ENCODE assay signal across 19 mouse cellular contexts in the genomic region with DNA sequence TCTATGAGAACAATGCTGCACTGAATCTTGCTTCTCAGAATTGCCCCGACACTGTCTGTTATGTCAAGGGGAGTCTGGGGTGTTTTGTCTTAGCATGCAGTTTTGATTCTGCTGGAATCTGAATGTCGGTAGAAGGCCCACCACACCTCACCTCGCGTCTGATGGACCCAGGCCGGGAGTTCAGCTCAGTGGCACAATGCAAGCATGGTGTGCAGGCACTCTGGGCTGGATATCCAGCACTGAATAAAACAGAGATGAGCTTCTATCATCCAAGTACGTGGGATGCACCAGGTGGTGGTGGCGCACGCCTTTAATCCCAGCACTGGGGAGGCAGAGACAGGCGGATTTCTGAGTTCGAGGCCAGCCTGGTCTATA. TPM values are rescaled to one million over a fixed set of nuclear protein-coding genes. Genes with fewer than 3 reads are reported as not detected.
DNase-seq lines count a peak whose midpoint lies in the region; ATAC-seq and TF ChIP-seq lines count a peak whose summit lies in the region.
"Had no signal": no experiment of that assay in that cellular context is flagged by ENCODE, and none has a peak within 500 bp of the region (broad histone marks: within the 10 kb centered on the region; RNA-seq: fewer than 3 reads in every experiment).

No protein-coding gene starts in this region.

- no peak for TF ChIP-seq POLR2A in ES-Bruce4 (IDR thresholded peaks at IDR 0.05; ENCODE audit: insufficient read depth, low read length)

- peaks cover 8% of the 10 kb centered on the region; the same call in 1 of the 2 replicates for H3K4me1 ChIP-seq in forebrain, embryonic 12.5 days
- H3K4me1 ChIP-seq in forebrain, embryonic 13.5 days, result peaks cover 4% of the 10 kb centered on the region; the same call in 1 of the 2 replicates
- peaks cover 23% of the 10 kb centered on the region; the same call in 1 of the 2 replicates for H3K4me1 ChIP-seq in kidney, embryonic 16.5 days (ENCODE audit: insufficient read depth, low read length)
- no peaks in the 10 kb centered on the region for H3K4me1 ChIP-seq in ES-Bruce4 (ENCODE audit: control insufficient read depth, insufficient read depth, low read length)
- H3K4me1 ChIP-seq in limb, embryonic 12.5 days (replicated peaks), result peaks cover 26% of the 10 kb centered on the region
- H3K4me1 ChIP-seq in stomach, postnatal 0 days (replicated peaks; ENCODE audit: control insufficient read depth, insufficient read depth), result peaks cover 4% of the 10 kb centered on the region; the same call in 1 of the 2 replicates
- H3K4me1 ChIP-seq: neural tube, embryonic 15.5 days had no signal

- H3K27me3 ChIP-seq in forebrain, embryonic 12.5 days, result no peaks in the 10 kb centered on the region
- H3K27me3 ChIP-seq in forebrain, embryonic 13.5 days, result no peaks in the 10 kb centered on the region
- no peaks in the 10 kb centered on the region for H3K27me3 ChIP-seq in kidney, embryonic 16.5 days (ENCODE audit: insufficient read depth, low read length)
- H3K27me3 ChIP-seq in ES-Bruce4 (ENCODE audit: control insufficient read depth, insufficient read depth, low read length, poor library complexity, severe bottlenecking), result no peaks in the 10 kb centered on the region
- no peaks in the 10 kb centered on the region for H3K27me3 ChIP-seq in limb, embryonic 12.5 days
- no peaks in the 10 kb centered on the region for H3K27me3 ChIP-seq in stomach, postnatal 0 days (ENCODE audit: control insufficient read depth, insufficient read depth, low read length)
- H3K27me3 ChIP-seq: kidney, embryonic 15.5 days; neural tube, embryonic 15.5 days had no signal

- TF ChIP-seq CTCF in ES-Bruce4 (IDR thresholded peaks at IDR 0.05; ENCODE audit: low read depth, low read length), result no peak
- no peak for TF ChIP-seq CTCF in stomach, postnatal 0 days (IDR thresholded peaks at IDR 0.05; ENCODE audit: low read depth)

- DNase-seq in kidney, postnatal 25 days, result no peak
- no peak for DNase-seq in gastrocnemius, postnatal 14 days
- no peak for DNase-seq in stomach, postnatal 0 days (ENCODE audit: low spot score)
- DNase-seq: adrenal gland, adult 2 months; cerebellum, postnatal 10 days; gastrocnemius, postnatal 36 days; lung, postnatal 14 days; thymus, postnatal 25 days had no signal

- no peaks in the 10 kb centered on the region for H3K9me3 ChIP-seq in forebrain, embryonic 12.5 days
- H3K9me3 ChIP-seq in forebrain, embryonic 13.5 days (replicated peaks), result no peaks in the 10 kb centered on the region
- H3K9me3 ChIP-seq in kidney, embryonic 16.5 days (ENCODE audit: low read length), result no peaks in the 10 kb centered on the region
- no peaks in the 10 kb centered on the region for H3K9me3 ChIP-seq in ES-Bruce4 (replicated peaks; ENCODE audit: control insufficient read depth, insufficient read depth, low read length, poor library complexity, severe bottlenecking)
- no peaks in the 10 kb centered on the region for H3K9me3 ChIP-seq in limb, embryonic 12.5 days
- H3K9me3 ChIP-seq in stomach, postnatal 0 days (ENCODE audit: control insufficient read depth, low read length), result no peaks in the 10 kb centered on the region
- H3K9me3 ChIP-seq: kidney, embryonic 15.5 days; neural tube, embryonic 15.5 days had no signal

- WGBS in forebrain, embryonic 12.5 days, result 82% methylated on average over 10 of the region's 10 CpGs
- 75% methylated on average over 10 of the region's 10 CpGs for WGBS in forebrain, embryonic 13.5 days
- 88% methylated on average over 10 of the region's 10 CpGs for WGBS in kidney, embryonic 16.5 days
- 84% methylated on average over 10 of the region's 10 CpGs for WGBS in limb, embryonic 12.5 days
- WGBS in stomach, postnatal 0 days, result 88% methylated on average over 10 of the region's 10 CpGs

- no peak overlapping the region for H3K4me3 ChIP-seq in forebrain, embryonic 12.5 days (replicated peaks)
- no peak overlapping the region for H3K4me3 ChIP-seq in forebrain, embryonic 13.5 days
- H3K4me3 ChIP-seq in kidney, embryonic 16.5 days (ENCODE audit: low read length), result no peak overlapping the region
- no peak overlapping the region for H3K4me3 ChIP-seq in ES-Bruce4 (ENCODE audit: low read depth, low read length)
- H3K4me3 ChIP-seq in limb, embryonic 12.5 days (replicated peaks), result no peak overlapping the region
- H3K4me3 ChIP-seq in stomach, postnatal 0 days (ENCODE audit: low read depth, low read length), result no peak overlapping the region
- H3K4me3 ChIP-seq: kidney, embryonic 15.5 days; layer of hippocampus, adult 2 months; myocyte; neural tube, embryonic 15.5 days had no signal

- ATAC-seq in forebrain, embryonic 12.5 days (ENCODE audit: low FRiP score), result no peak
- no peak for ATAC-seq in forebrain, embryonic 13.5 days
- no peak for ATAC-seq in kidney, embryonic 16.5 days (ENCODE audit: low FRiP score, low TSS enrichment)
- ATAC-seq in limb, embryonic 12.5 days (ENCODE audit: insufficient number of reproducible peaks, insufficient read depth, low FRiP score, low TSS enrichment, low read depth), result no peak
- ATAC-seq in stomach, postnatal 0 days (ENCODE audit: low FRiP score, low TSS enrichment), result no peak
- ATAC-seq: intestine, embryonic 16.5 days had no signal

- H3K9ac ChIP-seq in forebrain, embryonic 12.5 days, result no peak overlapping the region
- no peak overlapping the region for H3K9ac ChIP-seq in forebrain, embryonic 13.5 days
- no peak overlapping the region for H3K9ac ChIP-seq in kidney, embryonic 16.5 days (replicated peaks; ENCODE audit: low read length)
- no peak overlapping the region for H3K9ac ChIP-seq in ES-Bruce4 (ENCODE audit: low read depth, poor library complexity, severe bottlenecking)
- no peak overlapping the region for H3K9ac ChIP-seq in limb, embryonic 12.5 days (replicated peaks)
- H3K9ac ChIP-seq in stomach, postnatal 0 days (ENCODE audit: low read length), result no peak overlapping the region
- H3K9ac ChIP-seq: kidney, embryonic 15.5 days; neural tube, embryonic 15.5 days had no signal

- H3K36me3 ChIP-seq in forebrain, embryonic 12.5 days (replicated peaks), result no peaks in the 10 kb centered on the region
- H3K36me3 ChIP-seq in forebrain, embryonic 13.5 days (ENCODE audit: poor library complexity, severe bottlenecking), result no peaks in the 10 kb centered on the region
- no peaks in the 10 kb centered on the region for H3K36me3 ChIP-seq in kidney, embryonic 16.5 days (ENCODE audit: insufficient read depth, low read length)
- no peaks in the 10 kb centered on the region for H3K36me3 ChIP-seq in ES-Bruce4 (ENCODE audit: control insufficient read depth, insufficient read depth, low read length, poor library complexity, severe bottlenecking)
- H3K36me3 ChIP-seq in limb, embryonic 12.5 days, result no peaks in the 10 kb centered on the region
- H3K36me3 ChIP-seq in stomach, postnatal 0 days (ENCODE audit: control insufficient read depth, insufficient read depth, low read length), result no peaks in the 10 kb centered on the region
- H3K36me3 ChIP-seq: kidney, embryonic 15.5 days; neural tube, embryonic 15.5 days had no signal

- intact Hi-C loops in gastrocnemius, postnatal 14 days (cut with DNase I; ENCODE audit: low total_unique reads), result no loop called here

- peak overlapping the region; percentile 31; the same call in 1 of the 2 replicates for H3K27ac ChIP-seq in forebrain, embryonic 12.5 days
- H3K27ac ChIP-seq in forebrain, embryonic 13.5 days, result no peak overlapping the region
- H3K27ac ChIP-seq in kidney, embryonic 16.5 days (ENCODE audit: low read length), result 0 out of 2 replicates have a peak overlapping the region, but pooled peaks have one; percentile 60
- H3K27ac ChIP-seq in ES-Bruce4 (ENCODE audit: insufficient read depth, low read length), result peak overlapping the region; percentile 88
- H3K27ac ChIP-seq in limb, embryonic 12.5 days, result peak overlapping the region; percentile 45; the same call in 1 of the 2 replicates
- H3K27ac ChIP-seq in stomach, postnatal 0 days (replicated peaks), result no peak overlapping the region
- H3K27ac ChIP-seq: layer of hippocampus, adult 2 months; neural tube, embryonic 15.5 days had no signal

- TF ChIP-seq EP300 in ES-Bruce4 (IDR thresholded peaks at IDR 0.05; ENCODE audit: insufficient read depth, low read depth, low read length), result no peak
- TF ChIP-seq EP300 in stomach, postnatal 0 days (optimal IDR thresholded peaks at IDR 0.05), result no peak

- no peak overlapping the region for H3K4me2 ChIP-seq in forebrain, embryonic 12.5 days
- no peak overlapping the region for H3K4me2 ChIP-seq in forebrain, embryonic 13.5 days
- H3K4me2 ChIP-seq in kidney, embryonic 16.5 days (replicated peaks; ENCODE audit: low read depth, low read length), result no peak overlapping the region
- no peak overlapping the region for H3K4me2 ChIP-seq in limb, embryonic 12.5 days
- H3K4me2 ChIP-seq in stomach, postnatal 0 days (replicated peaks; ENCODE audit: low read depth), result no peak overlapping the region
- H3K4me2 ChIP-seq: heart, embryonic 11.5 days; kidney, embryonic 15.5 days; neural tube, embryonic 15.5 days had no signal

RNA-seq across cellular contexts. Expression of gene Zfp326, which starts 15.9 kb away (rescaled TPM):
- 70.7 and 72.0 TPM in 2 replicates for polyA plus RNA-seq in forebrain, embryonic 12.5 days (2016; fragmentation: Nextera tagmentation; extraction: Ambion mirVana)
- 68.0 and 69.9 TPM in 2 replicates for polyA plus RNA-seq in forebrain, embryonic 13.5 days (2015; fragmentation: Nextera tagmentation; extraction: Ambion mirVana)
- 36.9 and 40.0 TPM in 2 replicates for polyA plus RNA-seq in kidney, embryonic 16.5 days (2015; fragmentation: Nextera tagmentation; extraction: Ambion mirVana)
- 42.6 and 44.8 TPM in 2 replicates for polyA plus RNA-seq in ES-Bruce4 (2011; ENCODE audit: insufficient read depth, insufficient read length, low read depth, missing spikeins)
- 73.5 and 75.3 TPM in 2 replicates for polyA plus RNA-seq in limb, embryonic 12.5 days (2016; fragmentation: Nextera tagmentation; extraction: Ambion mirVana)
- total RNA-seq in gastrocnemius, postnatal 14 days (2021), result 10 to 100 TPM in 1 of 2 experiments, 1 to 10 TPM in 1; 8.4 to 10.6 TPM
- polyA plus RNA-seq in stomach, postnatal 0 days (2015; fragmentation: Nextera tagmentation; extraction: Ambion mirVana), result 15.0 and 17.7 TPM in 2 replicates

Comparison
In these comparisons a context has a peak if more than half of its experiments do, and no peak if none do; other contexts are left out.
1. H3K27ac ChIP-seq: peak in forebrain, embryonic 12.5 days (single experiment), kidney, embryonic 16.5 days (single experiment), ES-Bruce4 (single experiment) and limb, embryonic 12.5 days (single experiment); none in forebrain, embryonic 13.5 days (single experiment) and stomach, postnatal 0 days (single experiment).